Mouse (Mus musculus): ENCODE results near the gene B230219D22Rik. TPM values are rescaled to one million over a fixed set of nuclear protein-coding genes. Genes with fewer than 3 reads are reported as not detected.

Gene B230219D22Rik
- polyA plus RNA-seq (2012; ENCODE audit: low replicate concordance) = 9.0 and 10.1 TPM in 2 replicates

GRCm38 (mm10) chr13:55692535-55693242, at the start of gene B230219D22Rik:
TSS of gene B230219D22Rik (plus strand) at chr13:55693124.

GRCm38 (mm10) chr13:55714501-55715166, 21.7 kb downstream of the B230219D22Rik start, which contains the start of gene Txndc15:
TSS of gene Txndc15 (plus strand) at chr13:55714650.

GRCm38 (mm10) chr13:55727120-55727838, 34.4 kb downstream of the B230219D22Rik start, which contains the start of gene Pcbd2:
TSS of gene Pcbd2 (plus strand) at chr13:55727368.

Other genes with a start within 250 kb of the B230219D22Rik start
- 104 and 119 TPM in 2 replicates for gene Grk6, start 248.1 kb upstream of the B230219D22Rik start, polyA plus RNA-seq (2012; ENCODE audit: low replicate concordance)
- 7.6 and 17.6 TPM in 2 replicates for gene Prr7, start 228.9 kb upstream of the B230219D22Rik start, polyA plus RNA-seq (2012; ENCODE audit: low replicate concordance)
- 7.5 and 13.0 TPM in 2 replicates for gene Dbn1, start 205.0 kb upstream of the B230219D22Rik start, polyA plus RNA-seq (2012; ENCODE audit: low replicate concordance)
- gene Pdlim7, start 179.4 kb upstream of the B230219D22Rik start, polyA plus RNA-seq (2012; ENCODE audit: low replicate concordance) = 81.6 and 121 TPM in 2 replicates
- 130 and 341 TPM in 2 replicates for gene Dok3, start 163.8 kb upstream of the B230219D22Rik start, polyA plus RNA-seq (2012; ENCODE audit: low replicate concordance)
- 55.9 and 93.7 TPM in 2 replicates for gene Ddx41, start 156.5 kb upstream of the B230219D22Rik start, polyA plus RNA-seq (2012; ENCODE audit: low replicate concordance)
- 70.3 and 217 TPM in 2 replicates for gene Fam193b, start 122.0 kb upstream of the B230219D22Rik start, polyA plus RNA-seq (2012; ENCODE audit: low replicate concordance)
- gene Tmed9, start 119.4 kb upstream of the B230219D22Rik start, polyA plus RNA-seq (2012; ENCODE audit: low replicate concordance) = 98.3 and 191 TPM in 2 replicates
- gene B4galt7, start 93.2 kb upstream of the B230219D22Rik start, polyA plus RNA-seq (2012; ENCODE audit: low replicate concordance) = 10.5 and 13.1 TPM in 2 replicates
- gene Caml, start 70.1 kb upstream of the B230219D22Rik start, polyA plus RNA-seq (2012; ENCODE audit: low replicate concordance) = 15.1 and 16.2 TPM in 2 replicates
- gene Ddx46, start 58.1 kb upstream of the B230219D22Rik start, polyA plus RNA-seq (2012; ENCODE audit: low replicate concordance) = 9.6 and 22.7 TPM in 2 replicates
- 19.3 and 20.7 TPM in 2 replicates for gene Txndc15, start 21.5 kb downstream of the B230219D22Rik start, polyA plus RNA-seq (2012; ENCODE audit: low replicate concordance)
- gene Pcbd2, start 34.2 kb downstream of the B230219D22Rik start, polyA plus RNA-seq (2012; ENCODE audit: low replicate concordance) = 11.1 and 23.8 TPM in 2 replicates
- gene Catsper3, start 91.4 kb downstream of the B230219D22Rik start, polyA plus RNA-seq (2012; ENCODE audit: low replicate concordance) = not detected in 2 replicates
- gene Pitx1, start 143.1 kb downstream of the B230219D22Rik start, polyA plus RNA-seq (2012; ENCODE audit: low replicate concordance) = not detected in 2 replicates

All from leukemia stem cell, adult 10-12 weeks (primary cell).